In the genomic region with DNA sequence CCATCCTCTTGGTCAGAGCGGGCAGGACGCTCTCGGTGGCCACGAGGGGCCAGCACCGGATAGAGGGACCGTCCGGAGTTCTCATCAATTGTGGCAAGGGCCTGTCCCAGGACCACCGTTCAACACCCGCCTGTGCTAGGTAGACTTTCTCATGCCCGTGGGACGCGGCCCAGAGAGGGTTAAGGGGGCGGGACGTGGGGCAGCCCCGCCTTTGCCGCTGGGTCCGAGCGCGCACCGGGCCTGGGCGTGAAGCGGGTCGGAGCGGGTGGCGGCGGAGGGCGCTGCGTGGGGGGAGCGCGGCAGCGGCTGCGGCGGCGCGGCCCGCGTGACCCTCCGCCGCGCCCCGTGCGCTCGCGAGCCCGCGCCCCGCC, we compare ENCODE assay signal across 8 mouse cellular contexts. TPM values are rescaled to one million over a fixed set of nuclear protein-coding genes. Genes with fewer than 3 reads are reported as not detected.
A peak's percentile ranks its signal among the peaks of the same experiment; 100 is the strongest.
DNase-seq lines count a peak whose midpoint lies in the region; ATAC-seq and TF ChIP-seq lines count a peak whose summit lies in the region.

A gene (plus strand): TSS at position 232 of the 371 bp plus-strand sequence.

- peaks cover 0 to 20% of the 10 kb centered on the region in 2 experiments; a peak in 1 of 4 replicates for H3K4me1 ChIP-seq in ES-E14 (ENCODE audit: control insufficient read depth in 2 of 2, insufficient read depth in 2 of 2, low read length in 2 of 2, poor library complexity in 1 of 2)
- peaks cover 17% of the 10 kb centered on the region for H3K4me1 ChIP-seq in forebrain, postnatal 0 days (ENCODE audit: insufficient read depth)
- peaks cover 13% of the 10 kb centered on the region for H3K4me1 ChIP-seq in lung, embryonic 15.5 days

- peak within 1 kb of the TSS; percentile 89 for H3K4me2 ChIP-seq in forebrain, postnatal 0 days (ENCODE audit: low read depth)
- H3K4me2 ChIP-seq in lung, embryonic 15.5 days: peak within 1 kb of the TSS; percentile 99

- H3K27me3 ChIP-seq in forebrain, postnatal 0 days (ENCODE audit: insufficient read depth, low read length): no peaks in the 10 kb centered on the region
- peaks cover 9% of the 10 kb centered on the region; the same call in 1 of the 2 replicates for H3K27me3 ChIP-seq in lung, embryonic 15.5 days

- H3K4me3 ChIP-seq in ES-E14 (ENCODE audit: insufficient read depth in 1 of 2, low read depth in 1 of 2, low read length in 2 of 2, poor library complexity in 1 of 2, severe bottlenecking in 1 of 2): peak within 1 kb of the TSS; percentile 69 to 84
- peak within 1 kb of the TSS; percentile 87 for H3K4me3 ChIP-seq in forebrain, postnatal 0 days (ENCODE audit: low read depth, low read length)
- peak within 1 kb of the TSS; percentile 70 for H3K4me3 ChIP-seq in lung, embryonic 15.5 days

- intact Hi-C loops in heart, postnatal 25 days (cut with DNase I): no loop called here

- ATAC-seq in forebrain, postnatal 0 days: peak; percentile 92
- peak; percentile 82 for ATAC-seq in lung, embryonic 15.5 days (ENCODE audit: borderline replicate concordance, extremely low read depth, low FRiP score, low TSS enrichment)

- in situ Hi-C loops in ES-E14 (cut with MboI; ENCODE audit: low sequenced_read_pairs in 2 of 2, unreplicated experiment in 2 of 2): no loop called here

- WGBS in forebrain, postnatal 0 days: 4% methylated on average over 41 of the region's 47 CpGs
- under 1% methylated on average over 37 of the region's 47 CpGs for WGBS in lung, embryonic 15.5 days

- no peak within 1 kb of the TSS; the same call in 1 of the 2 replicates for H3K27ac ChIP-seq in ES-E14 (ENCODE audit: insufficient read depth, low read depth, low read length, poor library complexity, severe bottlenecking)
- H3K27ac ChIP-seq in forebrain, postnatal 0 days (ENCODE audit: low read depth, low read length): peak within 1 kb of the TSS; percentile 95
- no peak within 1 kb of the TSS for H3K27ac ChIP-seq in lung, embryonic 15.5 days

- peak; percentile 35 for DNase-seq in ES-E14 (ENCODE audit: low read depth, low spot score)
- peak; percentile 90 for DNase-seq in cerebellum, adult 11-12 months
- DNase-seq in forebrain, postnatal 0 days: no peak
- DNase-seq in heart, postnatal 25 days (ENCODE audit: low spot score): peak; percentile 28
- DNase-seq in layer of hippocampus, postnatal 10 days (ENCODE audit: low spot score in 2 of 2): peak; percentile 73 to 82
- peak; percentile 72 for DNase-seq in retina, embryonic 14.5 days (ENCODE audit: low spot score)
- DNase-seq in urinary bladder, postnatal 10 days (ENCODE audit: low spot score): peak; percentile 17

- peak within 1 kb of the TSS; percentile 71 for H3K9ac ChIP-seq in ES-E14 (ENCODE audit: insufficient read depth, low read depth, low read length, poor library complexity, severe bottlenecking)
- H3K9ac ChIP-seq in forebrain, postnatal 0 days: peak within 1 kb of the TSS; percentile 80
- peak within 1 kb of the TSS; percentile 53 for H3K9ac ChIP-seq in lung, embryonic 15.5 days

- H3K9me3 ChIP-seq in ES-E14 (ENCODE audit: control insufficient read depth, insufficient read depth, low read depth, low read length): no peaks in the 10 kb centered on the region
- H3K9me3 ChIP-seq in forebrain, postnatal 0 days (ENCODE audit: low read length): no peaks in the 10 kb centered on the region
- H3K9me3 ChIP-seq in lung, embryonic 15.5 days: no peaks in the 10 kb centered on the region

- peak; percentile 33; the same call in 1 of the 2 replicates for TF ChIP-seq CTCF in forebrain, postnatal 0 days (IDR thresholded peaks at IDR 0.05; ENCODE audit: low read depth)

- H3K36me3 ChIP-seq in ES-E14 (ENCODE audit: control insufficient read depth, insufficient read depth, low read length, poor library complexity, severe bottlenecking): peaks cover 3% of the 10 kb centered on the region; the same call in 1 of the 2 replicates
- no peaks in the 10 kb centered on the region for H3K36me3 ChIP-seq in forebrain, postnatal 0 days (ENCODE audit: insufficient read depth)
- H3K36me3 ChIP-seq in lung, embryonic 15.5 days: no peaks in the 10 kb centered on the region

TF ChIP-seq in ES-E14, 5 proteins besides CTCF, POLR2A, EP300 and RAD21:
- TF ChIP-seq HCFC1 (IDR thresholded peaks at IDR 0.05; ENCODE audit: borderline replicate concordance, insufficient read depth, low read length) (peak; percentile 42; the same call in 1 of the 2 replicates), MAFK (IDR thresholded peaks at IDR 0.05; ENCODE audit: insufficient read depth, low read depth, low read length) (no peak)

RNA-seq across cellular contexts. Expression of the gene that starts here (rescaled TPM):
- 10.0 and 22.1 TPM in 2 replicates for total RNA-seq in ES-E14 (2012; rRNA removed)
- 31.9 and 33.5 TPM in 2 replicates for total RNA-seq in forebrain, postnatal 0 days (2014; rRNA removed)
- polyA plus RNA-seq in forebrain, postnatal 0 days (2015; fragmentation: Nextera tagmentation; extraction: Ambion mirVana): 20.4 and 24.6 TPM in 2 replicates
- total RNA-seq in heart, postnatal 25 days (2021): 1 to 10 TPM; 1.2 TPM
- total RNA-seq in layer of hippocampus, postnatal 10 days (2021): 10 to 100 TPM; 21.9 to 22.3 TPM
- polyA plus RNA-seq in lung, embryonic 15.5 days (2015; fragmentation: Nextera tagmentation; extraction: Ambion mirVana): 4.3 and 4.9 TPM in 2 replicates
